Mouse (Mus musculus): ENCODE measurements around the gene Dgkk.

GRCm38 (mm10) chrX:6751549-6752047 lies 27.5 kb upstream of the Dgkk start:
- no peak for TF ChIP-seq POLR2AphosphoS2 (IDR thresholded peaks at IDR 0.05; ENCODE audit: insufficient read length, low read depth)
- TF ChIP-seq POLR2A (IDR thresholded peaks at IDR 0.05; ENCODE audit: insufficient read length, low read depth) = no peak
- TF ChIP-seq TCF12 (IDR thresholded peaks at IDR 0.05; ENCODE audit: insufficient read depth, poor library complexity, severe bottlenecking) = no peak
